Mouse (Mus musculus): Measurements from ENCODE around the gene Hnrnpdl. TPM values are rescaled to one million over a fixed set of nuclear protein-coding genes. Genes with fewer than 3 reads are reported as not detected.

Gene Hnrnpdl
- polyA plus RNA-seq, 1 experiment from 2014 or later: 268 TPM

DNA sequence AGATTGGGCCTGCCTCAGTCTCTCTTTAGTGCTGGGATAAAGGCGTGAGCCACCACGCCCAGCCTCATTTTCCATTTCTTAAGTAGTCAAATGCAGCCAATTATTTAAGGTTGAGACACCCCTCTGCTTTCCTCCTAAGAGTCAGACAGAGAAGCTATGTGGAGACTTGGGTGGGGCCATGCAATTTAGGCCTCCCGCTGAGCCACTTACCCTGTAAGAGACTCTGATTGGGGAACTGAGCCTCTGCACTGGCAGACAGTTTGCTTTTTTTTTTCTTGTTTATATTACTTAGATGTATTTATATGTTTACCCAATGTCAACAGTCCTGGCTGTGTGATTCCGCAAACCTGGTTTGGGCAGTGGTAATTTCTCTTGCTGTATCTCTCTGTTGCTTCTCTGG is 4.6 kb upstream of the Hnrnpdl start:
- ATAC-seq (ENCODE audit: low FRiP score, low read depth): no peak
- H3K9ac ChIP-seq: no peak overlapping the region
- no peaks in the 10 kb centered on the region for H3K9me3 ChIP-seq
- H3K36me3 ChIP-seq: no peaks in the 10 kb centered on the region
- peaks cover 28% of the 10 kb centered on the region; the same call in 1 of the 2 replicates for H3K4me1 ChIP-seq
- H3K4me2 ChIP-seq (replicated peaks): no peak overlapping the region
- no peak overlapping the region for H3K27ac ChIP-seq
- no peak overlapping the region for H3K4me3 ChIP-seq
- H3K27me3 ChIP-seq (replicated peaks): no peaks in the 10 kb centered on the region
- 73% methylated on average over 4 of the region's 4 CpGs for WGBS

DNA sequence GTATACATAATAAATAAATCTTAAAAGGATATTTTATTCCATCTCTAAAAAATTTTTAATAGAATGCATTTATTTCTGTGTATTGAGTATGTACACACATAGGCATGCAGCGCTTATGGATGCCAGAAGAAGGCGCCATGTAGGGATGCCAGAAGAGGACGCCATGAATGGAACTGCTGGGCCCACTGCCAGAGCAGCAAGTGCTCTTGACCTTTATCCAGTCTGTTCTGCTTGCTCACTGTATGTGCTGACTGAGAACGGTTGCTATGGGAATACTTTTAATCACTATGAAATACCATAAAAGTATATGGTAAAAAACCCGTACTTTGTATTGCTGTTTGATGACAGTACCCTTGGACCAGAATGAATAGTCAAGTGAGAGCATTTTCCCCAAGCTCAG is 3.9 kb upstream of the Hnrnpdl start:
- 88% methylated on average over 5 of the region's 5 CpGs for WGBS
- no peak for ATAC-seq (ENCODE audit: low FRiP score, low read depth)
- H3K4me3 ChIP-seq: no peak overlapping the region

DNA sequence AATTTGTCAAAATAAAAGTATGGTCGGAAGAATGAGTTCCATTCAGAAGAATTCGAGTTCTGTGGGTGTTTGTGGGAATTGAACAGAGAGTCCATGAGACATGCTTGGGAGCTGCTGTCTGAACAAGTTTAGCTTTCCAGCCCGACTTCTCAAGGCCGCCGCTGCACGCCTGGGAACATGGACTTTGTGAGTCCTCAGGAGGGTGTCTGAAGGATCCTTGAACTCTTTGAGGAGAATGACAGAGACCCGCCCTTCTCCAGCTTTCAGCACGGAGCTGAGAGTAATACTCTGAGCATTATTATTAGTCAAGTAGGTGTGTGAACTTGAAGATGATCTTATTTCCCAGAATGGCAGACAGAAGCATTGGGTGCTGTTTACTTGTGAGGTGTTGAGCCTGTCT is 3.0 kb upstream of the Hnrnpdl start:
- Histone ChIP-seq H3K9ac (no peak overlapping the region), H3K36me3 (no peaks in the 10 kb centered on the region; the same call in 1 of the 2 replicates), H3K4me3 (no peak overlapping the region), H3K4me1 (peaks cover 21% of the 10 kb centered on the region), H3K27me3 (replicated peaks) (no peaks in the 10 kb centered on the region), H3K27ac (no peak overlapping the region), H3K4me2 (replicated peaks) (no peak overlapping the region), H3K9me3 (no peaks in the 10 kb centered on the region)
- ATAC-seq (ENCODE audit: low FRiP score, low read depth): no peak
- WGBS: 94% methylated on average over 8 of the region's 8 CpGs

More for the DNA sequence above, 3.9 kb upstream of the Hnrnpdl start:
- Histone ChIP-seq H3K27ac (no peak overlapping the region), H3K27me3 (replicated peaks) (no peaks in the 10 kb centered on the region), H3K4me2 (replicated peaks) (no peak overlapping the region), H3K4me1 (peaks cover 28% of the 10 kb centered on the region; the same call in 1 of the 2 replicates), H3K36me3 (no peaks in the 10 kb centered on the region), H3K9ac (no peak overlapping the region), H3K9me3 (no peaks in the 10 kb centered on the region)

DNA sequence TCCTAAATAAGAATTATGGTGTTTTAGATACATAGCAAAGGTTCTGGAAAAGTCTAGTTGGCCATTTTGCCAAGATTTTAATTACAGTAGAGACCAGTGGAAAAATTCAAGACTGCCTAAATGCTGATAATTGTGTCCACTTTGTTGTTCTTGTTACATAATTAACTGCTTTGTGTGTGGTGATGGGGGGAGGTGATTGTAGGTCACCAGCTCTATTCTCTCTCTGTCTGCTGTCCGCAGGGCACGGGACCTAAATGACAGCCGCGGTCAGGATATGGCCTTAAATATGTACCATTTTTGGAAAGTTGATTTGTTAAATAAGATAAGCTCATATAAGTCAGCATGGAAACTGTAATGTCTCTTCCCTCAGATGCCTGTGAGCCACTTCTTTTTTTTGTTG is 1.8 kb upstream of the Hnrnpdl start:
- Histone ChIP-seq H3K27me3 (replicated peaks) (no peaks in the 10 kb centered on the region), H3K9me3 (no peaks in the 10 kb centered on the region), H3K4me3 (no peak overlapping the region), H3K4me1 (peaks cover 27% of the 10 kb centered on the region), H3K36me3 (peaks cover 5% of the 10 kb centered on the region), H3K4me2 (replicated peaks) (peak overlapping the region; percentile 86), H3K9ac (no peak overlapping the region), H3K27ac (no peak overlapping the region)
- ATAC-seq (ENCODE audit: low FRiP score, low read depth): no peak
- WGBS: 52% methylated on average over 4 of the region's 4 CpGs

DNA sequence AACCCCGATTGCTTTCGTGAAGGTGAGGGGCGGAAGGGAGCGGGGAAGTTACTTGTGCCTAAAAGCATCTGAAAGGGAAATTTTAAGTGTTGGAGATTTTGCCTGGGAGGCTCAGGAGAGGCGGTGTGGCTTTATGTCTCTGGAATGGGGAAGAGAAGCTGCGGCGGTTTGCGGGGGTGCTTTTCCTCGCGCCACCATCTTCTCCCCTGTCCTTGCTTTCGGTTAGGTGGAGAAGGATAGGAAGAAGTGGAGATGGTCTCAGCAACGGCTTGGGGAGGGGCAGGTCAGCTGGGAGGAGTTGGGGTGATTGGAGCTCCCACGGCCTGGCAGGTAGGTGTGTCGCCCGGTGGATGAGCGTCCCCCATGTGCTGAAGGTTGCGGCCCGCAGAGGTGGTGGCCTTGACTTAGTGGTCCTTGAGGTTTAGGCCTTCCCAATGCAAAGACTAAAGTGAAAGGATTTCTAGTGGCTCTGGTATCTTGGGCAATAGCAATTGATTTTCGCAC is 869 bp upstream of the Hnrnpdl start:
- Histone ChIP-seq H3K9me3 (no peaks in the 10 kb centered on the region), H3K36me3 (peaks cover 12% of the 10 kb centered on the region), H3K4me1 (peaks cover 26% of the 10 kb centered on the region), H3K4me2 (replicated peaks) (peak overlapping the region; percentile 86), H3K27ac (peak overlapping the region; percentile 92), H3K4me3 (peak overlapping the region; percentile 78), H3K9ac (peak overlapping the region; percentile 100), H3K27me3 (replicated peaks) (no peaks in the 10 kb centered on the region)
- no peak for ATAC-seq (ENCODE audit: low FRiP score, low read depth)
- 1% methylated on average over 19 of the region's 19 CpGs for WGBS

DNA sequence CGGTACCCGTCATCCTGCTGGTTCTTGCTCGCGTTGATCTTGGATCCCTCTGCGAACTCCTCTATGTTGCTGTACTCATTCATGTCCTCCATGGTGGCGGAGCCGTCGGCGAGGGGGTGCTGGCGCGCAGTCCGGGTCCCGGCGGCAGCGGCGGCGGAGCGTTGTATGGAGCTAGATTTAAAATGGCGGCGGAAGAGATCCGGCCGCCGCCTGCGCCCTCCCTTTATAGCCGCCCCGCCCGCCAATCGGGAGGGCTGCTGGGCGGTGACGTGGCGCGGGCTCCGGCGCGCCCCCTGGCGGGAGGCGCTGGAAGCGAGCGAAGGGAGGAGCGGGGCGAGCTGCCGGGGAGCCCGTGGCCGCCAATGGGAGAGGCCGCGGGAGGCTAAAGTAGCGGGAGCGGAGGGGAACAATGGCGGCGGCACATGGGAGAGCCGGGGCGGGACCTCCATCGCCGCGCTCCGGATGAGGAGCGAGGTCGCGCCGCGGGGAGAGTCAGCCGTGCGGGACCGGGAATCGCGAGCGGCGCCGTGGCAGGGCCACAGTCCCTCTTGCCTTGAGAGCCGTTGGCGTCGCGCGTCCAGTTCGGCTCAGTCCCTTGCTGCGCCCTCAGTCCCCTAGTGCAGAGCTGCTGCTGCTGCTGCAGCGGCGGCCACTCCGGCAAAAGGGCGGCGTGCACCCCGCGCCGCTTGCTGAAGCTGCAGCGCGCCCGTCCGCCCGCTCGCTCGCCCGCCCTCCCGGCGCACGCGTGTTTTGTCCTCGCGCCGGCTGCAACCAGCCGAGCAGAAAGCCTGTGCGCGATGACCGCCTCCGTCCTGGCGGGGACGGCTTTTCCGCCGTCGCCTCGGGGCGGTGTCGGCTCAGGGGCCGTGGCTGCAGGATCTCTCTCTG is 506 bp downstream of the Hnrnpdl start:
- ATAC-seq (ENCODE audit: low FRiP score, low read depth): peak; percentile 78
- under 1% methylated on average over 113 of the region's 113 CpGs for WGBS
- H3K4me1 ChIP-seq: peaks cover 26% of the 10 kb centered on the region

DNA sequence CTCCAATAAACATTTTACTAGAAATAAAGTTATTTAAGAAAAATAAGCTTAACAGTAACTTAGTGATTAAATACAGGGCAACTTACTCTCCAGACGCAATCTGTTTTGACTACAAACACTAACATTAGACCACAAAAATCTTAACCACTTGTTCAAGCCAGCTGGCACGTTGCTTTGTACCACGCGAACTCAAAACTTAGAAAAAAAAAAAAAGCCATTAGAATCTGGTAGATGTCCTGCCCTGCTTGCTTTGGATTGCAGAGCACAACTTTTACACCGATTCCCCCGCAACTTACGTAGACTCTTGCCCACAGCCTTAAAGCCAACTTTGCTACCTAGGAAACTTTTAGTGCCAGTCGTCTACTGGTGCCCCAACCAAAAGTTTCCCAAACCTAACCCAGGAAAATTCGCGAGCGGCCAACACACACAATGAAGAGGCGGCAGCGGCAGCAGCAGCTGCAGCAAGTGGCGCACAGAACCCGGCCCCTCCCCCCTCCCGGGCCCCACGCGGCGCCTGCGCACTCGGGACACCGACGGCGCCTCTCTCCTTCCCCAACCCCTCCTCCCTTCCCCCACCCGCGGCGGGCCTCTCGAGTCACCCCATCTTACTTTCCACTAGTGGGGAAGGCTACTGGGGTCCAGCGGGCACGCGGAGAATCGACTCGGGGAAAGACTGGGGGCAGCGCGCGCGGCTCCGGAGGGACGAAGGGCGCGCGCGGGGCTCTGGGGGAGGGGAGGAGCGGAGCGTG is 1.3 kb downstream of the Hnrnpdl start:
- peaks cover 26% of the 10 kb centered on the region for H3K4me1 ChIP-seq
- H3K27me3 ChIP-seq (replicated peaks): no peaks in the 10 kb centered on the region
- under 1% methylated on average over 42 of the region's 45 CpGs for WGBS
- H3K27ac ChIP-seq: peak overlapping the region; percentile 92
- ATAC-seq (ENCODE audit: low FRiP score, low read depth): peak; percentile 37
- no peaks in the 10 kb centered on the region for H3K9me3 ChIP-seq
- H3K36me3 ChIP-seq: peaks cover 31% of the 10 kb centered on the region
- peak overlapping the region; percentile 78 for H3K4me3 ChIP-seq
- peak overlapping the region; percentile 98 for H3K4me2 ChIP-seq (replicated peaks)
- H3K9ac ChIP-seq: peak overlapping the region; percentile 100

More for the DNA sequence above, 506 bp downstream of the Hnrnpdl start:
- peaks cover 24% of the 10 kb centered on the region for H3K36me3 ChIP-seq
- no peaks in the 10 kb centered on the region for H3K9me3 ChIP-seq
- H3K4me3 ChIP-seq: peak overlapping the region; percentile 78
- peak overlapping the region; percentile 92 for H3K27ac ChIP-seq
- H3K27me3 ChIP-seq (replicated peaks): no peaks in the 10 kb centered on the region
- peak overlapping the region; percentile 98 for H3K4me2 ChIP-seq (replicated peaks)
- peak overlapping the region; percentile 100 for H3K9ac ChIP-seq

DNA sequence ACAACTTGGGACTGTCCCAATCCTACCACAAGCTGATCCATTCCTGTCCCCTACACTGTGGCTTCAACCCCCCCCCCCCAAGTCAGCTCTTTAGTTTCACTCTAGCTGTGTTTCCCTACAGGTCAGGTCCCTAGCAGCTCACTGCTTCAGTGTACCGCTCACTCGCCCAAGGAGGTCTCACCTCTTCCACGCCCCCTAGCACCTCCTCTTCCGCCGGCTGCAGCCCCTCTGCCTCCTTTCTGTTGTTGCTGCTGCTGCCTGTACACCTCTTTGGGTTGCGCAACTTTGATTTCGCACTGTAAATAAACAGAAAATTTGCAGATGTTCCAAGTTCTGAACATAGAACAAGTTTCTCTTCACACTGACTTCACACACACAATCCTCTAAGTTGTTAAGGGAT is 2.8 kb downstream of the Hnrnpdl start:
- H3K9me3 ChIP-seq: no peaks in the 10 kb centered on the region
- ATAC-seq (ENCODE audit: low FRiP score, low read depth): no peak
- H3K27me3 ChIP-seq (replicated peaks): no peaks in the 10 kb centered on the region
- H3K36me3 ChIP-seq: peaks cover 45% of the 10 kb centered on the region
- H3K9ac ChIP-seq: peak overlapping the region; percentile 45
- no peak overlapping the region for H3K27ac ChIP-seq
- peak overlapping the region; percentile 98 for H3K4me2 ChIP-seq (replicated peaks)
- peak overlapping the region; percentile 78 for H3K4me3 ChIP-seq
- WGBS: 31% methylated on average over 7 of the region's 7 CpGs
- H3K4me1 ChIP-seq: peaks cover 26% of the 10 kb centered on the region

DNA sequence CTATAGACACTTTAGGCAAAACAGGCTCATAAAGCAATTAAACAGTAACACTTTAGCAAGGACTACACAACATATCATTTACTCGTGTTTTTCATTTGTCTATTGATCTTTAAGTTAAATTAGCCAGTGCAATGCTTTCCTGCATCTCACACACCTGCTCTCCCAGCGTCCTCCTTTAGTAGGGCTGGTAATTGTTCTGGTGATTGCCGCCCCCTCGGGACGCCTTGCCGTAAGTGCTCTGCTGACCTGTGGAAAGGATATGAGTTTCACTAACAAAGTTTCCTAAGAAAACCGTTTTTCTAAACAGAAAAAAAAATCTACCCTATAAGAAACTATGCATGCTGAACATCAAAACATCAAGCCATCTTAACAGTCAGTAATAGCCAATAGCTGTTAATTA is 3.5 kb downstream of the Hnrnpdl start:
- no peaks in the 10 kb centered on the region for H3K9me3 ChIP-seq
- H3K36me3 ChIP-seq: peaks cover 45% of the 10 kb centered on the region
- H3K4me3 ChIP-seq: no peak overlapping the region
- H3K9ac ChIP-seq: no peak overlapping the region
- no peak for ATAC-seq (ENCODE audit: low FRiP score, low read depth)
- H3K4me1 ChIP-seq: peaks cover 23% of the 10 kb centered on the region
- 47% methylated on average over 7 of the region's 7 CpGs for WGBS
- H3K27ac ChIP-seq: no peak overlapping the region
- H3K27me3 ChIP-seq (replicated peaks): no peaks in the 10 kb centered on the region
- peak overlapping the region; percentile 98 for H3K4me2 ChIP-seq (replicated peaks)

DNA sequence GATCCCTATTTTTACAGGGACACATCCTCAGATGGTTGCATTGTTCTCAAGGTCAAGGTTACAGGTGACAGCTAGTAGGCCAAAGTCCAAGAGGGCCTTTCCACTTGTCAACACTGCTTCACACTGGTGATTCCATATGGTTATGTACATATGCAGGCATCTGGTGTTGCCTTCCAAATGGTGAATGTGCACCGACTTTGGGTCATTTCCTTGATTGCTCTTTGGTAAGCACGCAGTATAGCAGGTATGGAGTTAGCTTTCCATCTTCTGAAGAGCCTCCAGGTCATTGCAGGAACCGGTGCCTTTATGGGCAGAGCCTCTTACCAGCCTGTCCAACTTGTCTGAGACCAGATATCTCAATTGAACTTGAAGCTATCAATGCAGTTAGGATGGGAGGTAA is 6.8 kb downstream of the Hnrnpdl start:
- no peak for ATAC-seq (ENCODE audit: low FRiP score, low read depth)
- no peak overlapping the region for H3K4me3 ChIP-seq
- H3K4me1 ChIP-seq: peaks cover 17% of the 10 kb centered on the region
- no peaks in the 10 kb centered on the region for H3K9me3 ChIP-seq
- peaks cover 45% of the 10 kb centered on the region for H3K36me3 ChIP-seq
- H3K9ac ChIP-seq: no peak overlapping the region
- H3K27ac ChIP-seq: no peak overlapping the region
- no peak overlapping the region for H3K4me2 ChIP-seq (replicated peaks)
- no peaks in the 10 kb centered on the region for H3K27me3 ChIP-seq (replicated peaks)
- WGBS: 78% methylated on average over 3 of the region's 3 CpGs

DNA sequence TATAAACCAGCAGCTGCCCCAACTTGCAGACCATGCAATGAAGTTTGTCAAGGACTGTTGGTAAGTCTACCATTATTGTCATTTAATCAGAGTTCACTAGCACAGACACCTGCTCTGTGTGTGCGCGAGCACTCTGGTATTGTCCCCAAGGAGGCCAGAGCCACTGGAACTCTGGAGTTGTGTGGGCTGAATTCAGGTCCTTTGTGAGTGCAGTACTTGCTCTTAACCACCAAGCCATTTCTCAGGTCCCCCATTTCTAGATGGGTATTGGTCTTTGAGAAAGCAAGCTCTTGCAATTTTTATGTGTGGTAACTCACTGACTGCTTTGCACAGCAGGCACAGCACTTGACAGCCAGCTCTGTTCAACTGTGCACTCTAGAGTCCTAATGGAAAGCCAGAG is 7.4 kb downstream of the Hnrnpdl start:
- no peaks in the 10 kb centered on the region for H3K9me3 ChIP-seq
- no peak overlapping the region for H3K4me2 ChIP-seq (replicated peaks)
- WGBS: 80% methylated on average over 2 of the region's 2 CpGs
- peak; percentile 25; the same call in 1 of the 2 replicates for ATAC-seq (ENCODE audit: low FRiP score, low read depth)
- H3K36me3 ChIP-seq: peaks cover 45% of the 10 kb centered on the region
- H3K27ac ChIP-seq: no peak overlapping the region
- H3K4me1 ChIP-seq: peaks cover 12% of the 10 kb centered on the region
- H3K27me3 ChIP-seq (replicated peaks): no peaks in the 10 kb centered on the region
- H3K9ac ChIP-seq: no peak overlapping the region
- H3K4me3 ChIP-seq: no peak overlapping the region

DNA sequence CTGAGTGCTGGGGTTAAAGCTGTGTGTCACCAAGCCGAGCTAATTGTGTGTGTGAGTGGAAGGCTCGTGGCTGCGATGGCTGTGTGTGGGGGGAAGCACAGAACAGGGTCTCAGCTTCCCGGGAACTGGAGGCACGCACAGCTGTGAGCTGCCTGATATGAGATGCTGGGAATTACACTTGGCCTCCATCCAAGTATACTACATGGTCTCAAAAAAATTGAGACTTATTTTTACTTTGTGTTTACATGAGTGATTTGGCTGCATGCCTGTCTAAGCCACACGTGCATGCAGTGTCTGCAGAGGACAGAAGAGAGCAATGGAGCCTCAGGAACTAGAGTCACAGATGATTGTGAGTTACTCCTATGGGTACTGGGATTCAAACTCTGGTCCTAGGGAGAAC is 9.4 kb downstream of the Hnrnpdl start:
- Histone ChIP-seq H3K4me2 (replicated peaks) (no peak overlapping the region), H3K4me1 (no peaks in the 10 kb centered on the region), H3K27ac (no peak overlapping the region), H3K9me3 (no peaks in the 10 kb centered on the region), H3K36me3 (peaks cover 32% of the 10 kb centered on the region), H3K27me3 (replicated peaks) (no peaks in the 10 kb centered on the region), H3K9ac (no peak overlapping the region), H3K4me3 (no peak overlapping the region)
- peak; percentile 49; the same call in 1 of the 2 replicates for ATAC-seq (ENCODE audit: low FRiP score, low read depth)
- 49% methylated on average over 6 of the region's 6 CpGs for WGBS

All from neural tube, embryonic 12.5 days (tissue).